Comparison of ENCODE assay signal across 11 mouse cellular contexts in genomic region chr11:43565852-43566251, GRCm38 (mm10). TPM values are rescaled to one million over a fixed set of nuclear protein-coding genes. Genes with fewer than 3 reads are reported as not detected.
A peak's percentile ranks its signal among the peaks of the same experiment; 100 is the strongest.
DNase-seq lines count a peak whose midpoint lies in the region; ATAC-seq and TF ChIP-seq lines count a peak whose summit lies in the region.
"Had no signal": no experiment of that assay in that cellular context is flagged by ENCODE, and none has a peak within 500 bp of the region (broad histone marks: within the 10 kb centered on the region; RNA-seq: fewer than 3 reads in every experiment).

No protein-coding gene starts in this region.

- H3K9me3 ChIP-seq in heart, postnatal 0 days (replicated peaks; ENCODE audit: control insufficient read depth, low read length), result no peaks in the 10 kb centered on the region
- H3K9me3 ChIP-seq in intestine, embryonic 14.5 days (ENCODE audit: control insufficient read depth, low read length), result no peaks in the 10 kb centered on the region
- no peaks in the 10 kb centered on the region for H3K9me3 ChIP-seq in midbrain, postnatal 0 days (ENCODE audit: low read length)

- H3K27ac ChIP-seq in heart, postnatal 0 days (ENCODE audit: low read depth), result peak overlapping the region; percentile 25; the same call in 1 of the 2 replicates
- H3K27ac ChIP-seq in intestine, embryonic 14.5 days (ENCODE audit: low read depth), result peak overlapping the region; percentile 39
- H3K27ac ChIP-seq in midbrain, postnatal 0 days (ENCODE audit: low read depth, low read length), result no peak overlapping the region
- H3K27ac ChIP-seq: gastrocnemius, adult 2 months had no signal

- H3K27me3 ChIP-seq in heart, postnatal 0 days (ENCODE audit: control insufficient read depth, insufficient read depth, low read length), result no peaks in the 10 kb centered on the region
- H3K27me3 ChIP-seq in intestine, embryonic 14.5 days (replicated peaks; ENCODE audit: control insufficient read depth, insufficient read depth, low read length), result no peaks in the 10 kb centered on the region
- no peaks in the 10 kb centered on the region for H3K27me3 ChIP-seq in midbrain, postnatal 0 days (ENCODE audit: insufficient read depth, low read length)

- no peak overlapping the region for H3K4me2 ChIP-seq in heart, postnatal 0 days (ENCODE audit: low read depth, low read length)
- peak overlapping the region; percentile 3; the same call in 1 of the 2 replicates for H3K4me2 ChIP-seq in intestine, embryonic 14.5 days (ENCODE audit: low read length)
- H3K4me2 ChIP-seq in midbrain, postnatal 0 days (ENCODE audit: low read depth, low read length, poor library complexity, severe bottlenecking), result peak overlapping the region; percentile 20

- H3K4me3 ChIP-seq in heart, postnatal 0 days (ENCODE audit: low read depth, low read length), result no peak overlapping the region
- no peak overlapping the region for H3K4me3 ChIP-seq in intestine, embryonic 14.5 days (ENCODE audit: low read depth, low read length)
- H3K4me3 ChIP-seq in midbrain, postnatal 0 days (ENCODE audit: low read depth, low read length), result no peak overlapping the region
- H3K4me3 ChIP-seq: gastrocnemius, adult 2 months had no signal

- intact Hi-C loops in heart, postnatal 25 days (cut with DNase I), result loop anchor here (5.0 kb wide), 1 partner anchor 39 kb away; the partner anchor contains the start of gene Ccnjl

- TF ChIP-seq CTCF in heart, postnatal 0 days (IDR thresholded peaks at IDR 0.05; ENCODE audit: low read depth), result no peak
- TF ChIP-seq CTCF in midbrain, postnatal 0 days (IDR thresholded peaks at IDR 0.05), result no peak

- peaks cover 10% of the 10 kb centered on the region for H3K36me3 ChIP-seq in heart, postnatal 0 days (replicated peaks; ENCODE audit: control insufficient read depth, insufficient read depth, low read length)
- H3K36me3 ChIP-seq in intestine, embryonic 14.5 days (ENCODE audit: control insufficient read depth, insufficient read depth, low read length), result peaks cover 9% of the 10 kb centered on the region; the same call in 1 of the 2 replicates
- no peaks in the 10 kb centered on the region for H3K36me3 ChIP-seq in midbrain, postnatal 0 days (ENCODE audit: insufficient read depth, low read length)

- WGBS in heart, postnatal 0 days, result 43% methylated on average over 8 of the region's 8 CpGs
- 25% methylated on average over 8 of the region's 8 CpGs for WGBS in intestine, embryonic 14.5 days
- WGBS in midbrain, postnatal 0 days, result 11% methylated on average over 8 of the region's 8 CpGs

- ATAC-seq in heart, postnatal 0 days (ENCODE audit: insufficient read depth, low read depth), result no peak
- peak; percentile 78 for ATAC-seq in intestine, embryonic 14.5 days (replicated peaks; ENCODE audit: low FRiP score, low TSS enrichment, low read depth)
- no peak for ATAC-seq in midbrain, postnatal 0 days (ENCODE audit: low FRiP score)
- ATAC-seq: liver, postnatal 0 days had no signal

- no peak for TF ChIP-seq EP300 in heart, postnatal 0 days (IDR thresholded peaks at IDR 0.05; ENCODE audit: low read depth)

- peaks cover 60% of the 10 kb centered on the region for H3K4me1 ChIP-seq in heart, postnatal 0 days (ENCODE audit: control insufficient read depth, insufficient read depth)
- H3K4me1 ChIP-seq in intestine, embryonic 14.5 days (replicated peaks; ENCODE audit: control insufficient read depth, insufficient read depth, low read length), result peaks cover 28% of the 10 kb centered on the region
- no peaks in the 10 kb centered on the region for H3K4me1 ChIP-seq in midbrain, postnatal 0 days (ENCODE audit: insufficient read depth, low read length)

- DNase-seq in heart, postnatal 0 days (ENCODE audit: low spot score), result no peak
- DNase-seq in heart, postnatal 25 days (ENCODE audit: low spot score), result no peak
- peak; percentile 57 for DNase-seq in embryo, embryonic 9.5 days (ENCODE audit: extremely low spot score)
- peak; percentile 61 for DNase-seq in intestine, embryonic 14.5 days (ENCODE audit: low spot score)
- no peak for DNase-seq in midbrain, postnatal 0 days (ENCODE audit: low spot score)
- no peak for DNase-seq in cerebellum, postnatal 25 days
- DNase-seq in lung, postnatal 14 days, result no peak
- DNase-seq: gastrocnemius, adult 2 months; kidney, adult 11 months; liver, postnatal 0 days; right cerebral cortex, postnatal 14 days had no signal

- H3K9ac ChIP-seq in heart, postnatal 0 days (replicated peaks; ENCODE audit: low read depth, low read length), result no peak overlapping the region
- H3K9ac ChIP-seq in intestine, embryonic 14.5 days (ENCODE audit: low read length), result no peak overlapping the region
- no peak overlapping the region for H3K9ac ChIP-seq in midbrain, postnatal 0 days (replicated peaks; ENCODE audit: low read length, poor library complexity, severe bottlenecking)
- H3K9ac ChIP-seq: liver, postnatal 0 days had no signal

RNA-seq across cellular contexts. Expression of gene 4933415A04Rik, which starts 21.0 kb away (rescaled TPM):
- total RNA-seq in heart, postnatal 0 days (2014; rRNA removed; ENCODE audit: low replicate concordance), result 0.08 and 1.0 TPM in 2 replicates
- 4.8 and 5.5 TPM in 2 replicates for polyA plus RNA-seq in heart, postnatal 0 days (2015; fragmentation: Nextera tagmentation; extraction: Ambion mirVana)
- under 1 TPM; 0.49 to 0.67 TPM for total RNA-seq in heart, postnatal 25 days (2021)
- 6.4 and 6.8 TPM in 2 replicates for polyA plus RNA-seq in intestine, embryonic 14.5 days (2014; fragmentation: Nextera tagmentation; extraction: Ambion mirVana)
- 0.27 and 0.85 TPM in 2 replicates for total RNA-seq in midbrain, postnatal 0 days (2014; rRNA removed)
- 1.6 and 2.3 TPM in 2 replicates for polyA plus RNA-seq in midbrain, postnatal 0 days (2015; fragmentation: Nextera tagmentation; extraction: Ambion mirVana)
- total RNA-seq: gastrocnemius, adult 2 months had no signal

RNA-seq across cellular contexts. Expression of gene Fabp6, which starts 35.5 kb away (rescaled TPM):
- not detected in 2 replicates for total RNA-seq in heart, postnatal 0 days (2014; rRNA removed; ENCODE audit: low replicate concordance)
- polyA plus RNA-seq in heart, postnatal 0 days (2015; fragmentation: Nextera tagmentation; extraction: Ambion mirVana), result not detected in 2 replicates
- not detected for total RNA-seq in heart, postnatal 25 days (2021)
- polyA plus RNA-seq in intestine, embryonic 14.5 days (2014; fragmentation: Nextera tagmentation; extraction: Ambion mirVana), result 0.43 TPM in 1 of 2 replicates, not detected in the other
- total RNA-seq in midbrain, postnatal 0 days (2014; rRNA removed), result not detected in 2 replicates
- polyA plus RNA-seq in midbrain, postnatal 0 days (2015; fragmentation: Nextera tagmentation; extraction: Ambion mirVana), result not detected in 2 replicates
- total RNA-seq: gastrocnemius, adult 2 months had no signal
- polyA plus RNA-seq: liver, postnatal 0 days had no signal

RNA-seq across cellular contexts. Expression of gene Ccnjl, which starts 37.3 kb away (rescaled TPM):
- total RNA-seq in heart, postnatal 0 days (2014; rRNA removed; ENCODE audit: low replicate concordance), result 8.9 and 10.8 TPM in 2 replicates
- 10.1 and 11.7 TPM in 2 replicates for polyA plus RNA-seq in heart, postnatal 0 days (2015; fragmentation: Nextera tagmentation; extraction: Ambion mirVana)
- 1 to 10 TPM; 2.3 to 3.5 TPM for total RNA-seq in heart, postnatal 25 days (2021)
- polyA plus RNA-seq in intestine, embryonic 14.5 days (2014; fragmentation: Nextera tagmentation; extraction: Ambion mirVana), result 23.7 and 25.8 TPM in 2 replicates
- total RNA-seq in midbrain, postnatal 0 days (2014; rRNA removed), result 2.2 and 4.4 TPM in 2 replicates
- 3.1 and 3.2 TPM in 2 replicates for polyA plus RNA-seq in midbrain, postnatal 0 days (2015; fragmentation: Nextera tagmentation; extraction: Ambion mirVana)

Comparison
In these comparisons a context has a peak if more than half of its experiments do, and no peak if none do; other contexts are left out.
1. DNase-seq: peak in embryo, embryonic 9.5 days (single experiment) and intestine, embryonic 14.5 days (single experiment); none in heart, postnatal 0 days (single experiment), heart, postnatal 25 days (single experiment), midbrain, postnatal 0 days (single experiment), cerebellum, postnatal 25 days (0 of 2) and lung, postnatal 14 days (single experiment).